Mouse (Mus musculus) midbrain, embryonic 10.5 days (tissue): Measurements from ENCODE around the gene Snx29. TPM values are rescaled to one million over a fixed set of nuclear protein-coding genes. Genes with fewer than 3 reads are reported as not detected.

Experiments used
- DNase-seq: peaks from one replicate; pipeline ENCODE4 v3.0.0-alpha.2; 2017; ENCODE audit warnings: low spot score
- H3K27ac ChIP-seq: fragments of 300-500 bp; sonication (generic); replicated peaks from 2 replicates; pipeline ENCODE4 v1.5.1; 2016; ENCODE audit warnings: mild to moderate bottlenecking
- H3K27me3 ChIP-seq: fragments of 300-500 bp; sonication (generic); 2 replicates; pipeline ENCODE4 v1.6.1; 2016; ENCODE audit warnings: low read depth, mild to moderate bottlenecking; ENCODE audit not compliant: poor library complexity, severe bottlenecking
- H3K36me3 ChIP-seq: fragments of 300-500 bp; sonication (generic); 2 replicates; pipeline ENCODE4 v1.6.1; 2016; ENCODE audit warnings: mild to moderate bottlenecking, moderate library complexity
- H3K4me1 ChIP-seq: fragments of 300-500 bp; sonication (generic); 2 replicates; pipeline ENCODE4 v1.6.1; 2016
- H3K4me3 ChIP-seq: fragments of 300-500 bp; sonication (generic); 2 replicates; pipeline ENCODE4 v1.5.1; 2016; ENCODE audit warnings: mild to moderate bottlenecking, moderate library complexity
- H3K9me3 ChIP-seq: fragments of 300-500 bp; sonication (generic); replicated peaks from 2 replicates; pipeline ENCODE4 v1.6.1; 2016; ENCODE audit warnings: mild to moderate bottlenecking
- WGBS: fragments of 180-500 bp; shearing (Covaris S2); methylation state at CpG from one replicate; pipeline ENCODE4 v1.1.7; 2016; 5-methylcytosine and 5-hydroxymethylcytosine counted together
- polyA plus RNA-seq: library from polyadenylated mRNA; unstranded; fragments of >200 nt; fragmentation: Nextera tagmentation; extraction: Ambion mirVana; gene quantifications from 2 replicates; pipeline ENCODE4 v1.2.1, GENCODE M21; 2016

Snx29 gene
- polyA plus RNA-seq, 1 experiment from 2014 or later, result 9.7 TPM

GRCm38 (mm10) chr16:11469491-11469890, 146.8 kb downstream of the Snx29 start:
- H3K27me3 ChIP-seq, result no peaks in the 10 kb centered on the region
- WGBS, result 90% methylated on average over 3 of the region's 3 CpGs

GRCm38 (mm10) chr16:11471246-11471645, 148.5 kb downstream of the Snx29 start:
- H3K27ac ChIP-seq, result no peak overlapping the region
- H3K27me3 ChIP-seq, result no peaks in the 10 kb centered on the region
- H3K4me1 ChIP-seq, result no peaks in the 10 kb centered on the region
- no peak for DNase-seq
- WGBS, result 59% methylated on average over 2 of the region's 2 CpGs
- H3K36me3 ChIP-seq, result no peaks in the 10 kb centered on the region
- no peak overlapping the region for H3K4me3 ChIP-seq
- H3K9me3 ChIP-seq, result no peaks in the 10 kb centered on the region

More at GRCm38 (mm10) chr16:11469491-11469890, 146.8 kb downstream of the Snx29 start:
- H3K27ac ChIP-seq, result no peak overlapping the region
- no peak for DNase-seq
- H3K9me3 ChIP-seq, result no peaks in the 10 kb centered on the region
- H3K36me3 ChIP-seq, result no peaks in the 10 kb centered on the region
- H3K4me1 ChIP-seq, result no peaks in the 10 kb centered on the region
- no peak overlapping the region for H3K4me3 ChIP-seq

- Histone ChIP-seq H3K27ac (no peak overlapping the region), H3K4me3 (no peak overlapping the region), H3K27me3 (no peaks in the 10 kb centered on the region), H3K36me3 (no peaks in the 10 kb centered on the region), H3K9me3 (no peaks in the 10 kb centered on the region), H3K4me1 (no peaks in the 10 kb centered on the region)
- 84% methylated on average over 4 of the region's 4 CpGs for WGBS
- DNase-seq, result no peak
These were observed 150.1 kb downstream of the Snx29 start for GRCm38 (mm10) chr16:11472852-11473251.

GRCm38 (mm10) chr16:11473474-11473873, 150.8 kb downstream of the Snx29 start:
- no peak overlapping the region for H3K4me3 ChIP-seq
- no peak for DNase-seq
- no peaks in the 10 kb centered on the region for H3K27me3 ChIP-seq
- no peak overlapping the region for H3K27ac ChIP-seq
- no peaks in the 10 kb centered on the region for H3K9me3 ChIP-seq
- no peaks in the 10 kb centered on the region for H3K4me1 ChIP-seq
- 92% methylated on average over 3 of the region's 3 CpGs for WGBS
- H3K36me3 ChIP-seq, result no peaks in the 10 kb centered on the region

- 86% methylated on average over 6 of the region's 6 CpGs for WGBS
- no peaks in the 10 kb centered on the region for H3K4me1 ChIP-seq
- H3K36me3 ChIP-seq, result no peaks in the 10 kb centered on the region
- no peak for DNase-seq
- H3K27me3 ChIP-seq, result no peaks in the 10 kb centered on the region
- H3K9me3 ChIP-seq, result no peaks in the 10 kb centered on the region
- no peak overlapping the region for H3K27ac ChIP-seq
- no peak overlapping the region for H3K4me3 ChIP-seq
These were observed 151.3 kb downstream of the Snx29 start for GRCm38 (mm10) chr16:11473893-11474505.

- 88% methylated on average over 10 of the region's 10 CpGs for WGBS
- Histone ChIP-seq H3K27me3 (no peaks in the 10 kb centered on the region), H3K4me3 (no peak overlapping the region), H3K4me1 (no peaks in the 10 kb centered on the region), H3K27ac (no peak overlapping the region), H3K36me3 (no peaks in the 10 kb centered on the region), H3K9me3 (no peaks in the 10 kb centered on the region)
- no peak for DNase-seq
These were observed 152.6 kb downstream of the Snx29 start for GRCm38 (mm10) chr16:11475137-11475943.

GRCm38 (mm10) chr16:11476314-11476713, 153.6 kb downstream of the Snx29 start:
- DNase-seq, result no peak
- H3K27ac ChIP-seq, result no peak overlapping the region
- no peaks in the 10 kb centered on the region for H3K36me3 ChIP-seq
- H3K27me3 ChIP-seq, result no peaks in the 10 kb centered on the region
- H3K4me1 ChIP-seq, result no peaks in the 10 kb centered on the region
- H3K4me3 ChIP-seq, result no peak overlapping the region
- 89% methylated on average over 1 of the region's 1 CpGs for WGBS
- no peaks in the 10 kb centered on the region for H3K9me3 ChIP-seq

- Histone ChIP-seq H3K4me3 (no peak overlapping the region), H3K27ac (no peak overlapping the region), H3K36me3 (no peaks in the 10 kb centered on the region), H3K27me3 (no peaks in the 10 kb centered on the region), H3K9me3 (no peaks in the 10 kb centered on the region), H3K4me1 (no peaks in the 10 kb centered on the region)
- 88% methylated on average over 2 of the region's 2 CpGs for WGBS
- DNase-seq, result no peak
These were observed 154.3 kb downstream of the Snx29 start for GRCm38 (mm10) chr16:11476968-11477367.

- WGBS, result 93% methylated on average over 5 of the region's 5 CpGs
- Histone ChIP-seq H3K4me3 (no peak overlapping the region), H3K36me3 (no peaks in the 10 kb centered on the region), H3K4me1 (no peaks in the 10 kb centered on the region), H3K27ac (no peak overlapping the region), H3K9me3 (no peaks in the 10 kb centered on the region), H3K27me3 (no peaks in the 10 kb centered on the region)
- DNase-seq, result no peak
These were observed 154.9 kb downstream of the Snx29 start for GRCm38 (mm10) chr16:11477591-11477990.

GRCm38 (mm10) chr16:11479605-11480004, 156.9 kb downstream of the Snx29 start:
- 83% methylated on average over 4 of the region's 4 CpGs for WGBS
- DNase-seq, result no peak
- no peak overlapping the region for H3K4me3 ChIP-seq

GRCm38 (mm10) chr16:11482189-11482588, 159.5 kb downstream of the Snx29 start:
- Histone ChIP-seq H3K9me3 (no peaks in the 10 kb centered on the region), H3K4me1 (no peaks in the 10 kb centered on the region), H3K27ac (no peak overlapping the region), H3K36me3 (no peaks in the 10 kb centered on the region), H3K27me3 (no peaks in the 10 kb centered on the region), H3K4me3 (no peak overlapping the region)
- WGBS, result 98% methylated on average over 2 of the region's 2 CpGs
- no peak for DNase-seq

More at GRCm38 (mm10) chr16:11479605-11480004, 156.9 kb downstream of the Snx29 start:
- Histone ChIP-seq H3K27me3 (no peaks in the 10 kb centered on the region), H3K27ac (no peak overlapping the region), H3K36me3 (no peaks in the 10 kb centered on the region), H3K9me3 (no peaks in the 10 kb centered on the region), H3K4me1 (no peaks in the 10 kb centered on the region)

- H3K4me3 ChIP-seq, result no peak overlapping the region
- no peaks in the 10 kb centered on the region for H3K27me3 ChIP-seq
- no peaks in the 10 kb centered on the region for H3K9me3 ChIP-seq
- WGBS, result 79% methylated on average over 7 of the region's 7 CpGs
- H3K36me3 ChIP-seq, result no peaks in the 10 kb centered on the region
- no peak for DNase-seq
- peaks cover 14% of the 10 kb centered on the region for H3K4me1 ChIP-seq
- no peak overlapping the region for H3K27ac ChIP-seq
These were observed 172.2 kb downstream of the Snx29 start for GRCm38 (mm10) chr16:11494895-11495294.

GRCm38 (mm10) chr16:11495923-11496616, 173.4 kb downstream of the Snx29 start:
- H3K27me3 ChIP-seq, result no peaks in the 10 kb centered on the region
- H3K9me3 ChIP-seq, result no peaks in the 10 kb centered on the region
- peaks cover 14% of the 10 kb centered on the region for H3K4me1 ChIP-seq
- no peak overlapping the region for H3K4me3 ChIP-seq
- WGBS, result 85% methylated on average over 8 of the region's 10 CpGs
- no peaks in the 10 kb centered on the region for H3K36me3 ChIP-seq
- no peak for DNase-seq
- H3K27ac ChIP-seq, result no peak overlapping the region; the same call in 1 of the 2 replicates
